Comparison of ENCODE assay signal across 18 mouse cellular contexts in the genomic region with DNA sequence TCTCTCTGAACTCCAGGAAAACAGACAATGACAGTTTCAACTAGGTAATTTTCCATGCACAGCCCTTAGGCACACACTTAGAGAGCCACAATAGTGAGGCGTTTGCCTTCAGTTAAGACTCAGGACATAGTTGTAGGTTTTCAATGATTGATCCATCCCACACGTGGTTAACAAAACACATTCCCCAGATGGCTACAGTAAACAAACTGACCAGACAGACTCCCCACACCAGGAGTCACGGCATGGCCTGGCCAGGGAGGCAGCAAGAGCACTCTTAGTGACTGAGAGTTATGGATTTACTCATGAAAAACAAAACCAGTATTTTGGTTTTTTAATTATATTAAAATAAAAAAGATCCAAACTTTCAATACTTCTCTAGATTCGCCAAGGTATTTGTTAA.
DNase-seq lines count a peak whose midpoint lies in the region; ATAC-seq and TF ChIP-seq lines count a peak whose summit lies in the region.
"Had no signal": no experiment of that assay in that cellular context is flagged by ENCODE, and none has a peak within 500 bp of the region (broad histone marks: within the 10 kb centered on the region; RNA-seq: fewer than 3 reads in every experiment).

No protein-coding gene starts in this region.

- WGBS in heart, embryonic 10.5 days: 31% methylated on average over 4 of the region's 4 CpGs
- WGBS in liver, adult 2 months: 30% methylated on average over 4 of the region's 4 CpGs
- WGBS in liver, embryonic 12.5 days (ENCODE audit: insufficient replicate concordance): 56% methylated on average over 4 of the region's 4 CpGs
- WGBS in midbrain, embryonic 13.5 days: 69% methylated on average over 4 of the region's 4 CpGs

- H3K27me3 ChIP-seq in heart, embryonic 10.5 days (ENCODE audit: insufficient read depth, poor library complexity, severe bottlenecking): no peaks in the 10 kb centered on the region
- no peaks in the 10 kb centered on the region for H3K27me3 ChIP-seq in liver, adult 2 months (ENCODE audit: control insufficient read depth, insufficient read depth, low read length)
- no peaks in the 10 kb centered on the region; the same call in 1 of the 2 replicates for H3K27me3 ChIP-seq in liver, embryonic 12.5 days (replicated peaks)
- H3K27me3 ChIP-seq in midbrain, embryonic 13.5 days: no peaks in the 10 kb centered on the region
- H3K27me3 ChIP-seq: forebrain, embryonic 15.5 days; heart, embryonic 12.5 days; hindbrain, embryonic 12.5 days had no signal

- TF ChIP-seq POLR2A in liver, adult 2 months (IDR thresholded peaks at IDR 0.05; ENCODE audit: extremely low read depth, insufficient read depth, low read length): no peak

- H3K4me1 ChIP-seq in heart, embryonic 10.5 days: peaks cover 38% of the 10 kb centered on the region
- peaks cover 18% of the 10 kb centered on the region for H3K4me1 ChIP-seq in liver, adult 2 months (ENCODE audit: control insufficient read depth, insufficient read depth, low read length)
- peaks cover 11% of the 10 kb centered on the region for H3K4me1 ChIP-seq in liver, embryonic 12.5 days
- H3K4me1 ChIP-seq in midbrain, embryonic 13.5 days (replicated peaks): no peaks in the 10 kb centered on the region
- H3K4me1 ChIP-seq: forebrain, embryonic 15.5 days; hindbrain, embryonic 12.5 days had no signal

- no peak for ATAC-seq in liver, embryonic 12.5 days
- ATAC-seq in midbrain, embryonic 13.5 days: no peak
- ATAC-seq: forebrain, embryonic 15.5 days; hindbrain, embryonic 16.5 days had no signal

- no peak for TF ChIP-seq CTCF in liver, adult 2 months (IDR thresholded peaks at IDR 0.05; ENCODE audit: low read depth, low read length)

- no peaks in the 10 kb centered on the region for H3K9me3 ChIP-seq in heart, embryonic 10.5 days
- no peaks in the 10 kb centered on the region for H3K9me3 ChIP-seq in liver, embryonic 12.5 days (replicated peaks)
- H3K9me3 ChIP-seq in midbrain, embryonic 13.5 days: 0 out of 2 replicates have a peak, but pooled peaks cover under 1% of the 10 kb centered on the region
- H3K9me3 ChIP-seq: forebrain, embryonic 15.5 days; hindbrain, embryonic 12.5 days had no signal

- H3K36me3 ChIP-seq in heart, embryonic 10.5 days: no peaks in the 10 kb centered on the region
- H3K36me3 ChIP-seq in liver, adult 2 months (ENCODE audit: control insufficient read depth, insufficient read depth, low read length): no peaks in the 10 kb centered on the region
- no peaks in the 10 kb centered on the region for H3K36me3 ChIP-seq in liver, embryonic 12.5 days
- H3K36me3 ChIP-seq in midbrain, embryonic 13.5 days: no peaks in the 10 kb centered on the region
- H3K36me3 ChIP-seq: embryonic facial prominence, embryonic 10.5 days; forebrain, embryonic 15.5 days; heart, embryonic 12.5 days; hindbrain, embryonic 12.5 days had no signal

- H3K79me2 ChIP-seq in liver, adult 2 months (ENCODE audit: control insufficient read depth, insufficient read depth, low read length): no peaks in the 10 kb centered on the region

- intact Hi-C loops in heart, postnatal 14 days (cut with DNase I): no loop called here

- DNase-seq in heart, embryonic 10.5 days (ENCODE audit: low spot score): peak; percentile 45
- no peak for DNase-seq in heart, postnatal 14 days
- DNase-seq in liver, adult 2 months (ENCODE audit: extremely low read depth, low read depth, low spot score): peak; percentile 71
- peak; percentile 28 for DNase-seq in NIH3T3 (ENCODE audit: low read depth)
- DNase-seq: adrenal gland, adult 8-10 months; adrenal gland, postnatal 36 days; cerebellum, adult 2 months; cerebellum, postnatal 10 days; gastrocnemius, postnatal 10 days; heart, adult 2 months; heart, postnatal 4 days had no signal

- H3K9ac ChIP-seq in liver, adult 2 months (ENCODE audit: low read depth, low read length): no peak overlapping the region
- H3K9ac ChIP-seq in liver, embryonic 12.5 days: no peak overlapping the region
- H3K9ac ChIP-seq in midbrain, embryonic 13.5 days (replicated peaks): no peak overlapping the region
- H3K9ac ChIP-seq: forebrain, embryonic 15.5 days; heart, embryonic 12.5 days; hindbrain, embryonic 12.5 days had no signal

- no peak overlapping the region for H3K4me2 ChIP-seq in liver, embryonic 12.5 days
- H3K4me2 ChIP-seq in midbrain, embryonic 13.5 days (replicated peaks): no peak overlapping the region
- H3K4me2 ChIP-seq: forebrain, embryonic 15.5 days; heart, embryonic 12.5 days; hindbrain, embryonic 12.5 days had no signal

- no peak overlapping the region for H3K4me3 ChIP-seq in heart, embryonic 10.5 days
- H3K4me3 ChIP-seq in liver, adult 2 months (ENCODE audit: insufficient read depth, low read depth, low read length): no peak overlapping the region
- no peak overlapping the region for H3K4me3 ChIP-seq in liver, embryonic 12.5 days
- H3K4me3 ChIP-seq in midbrain, embryonic 13.5 days (replicated peaks): no peak overlapping the region
- H3K4me3 ChIP-seq: embryonic facial prominence, embryonic 10.5 days; forebrain, embryonic 15.5 days; heart, adult 2 months; heart, embryonic 12.5 days; hindbrain, embryonic 12.5 days had no signal

- peak overlapping the region; percentile 36; the same call in 1 of the 2 replicates for H3K27ac ChIP-seq in heart, embryonic 10.5 days
- no peak overlapping the region for H3K27ac ChIP-seq in liver, adult 2 months (replicated peaks; ENCODE audit: insufficient read depth, low read depth, low read length)
- H3K27ac ChIP-seq in liver, embryonic 12.5 days: no peak overlapping the region
- no peak overlapping the region for H3K27ac ChIP-seq in midbrain, embryonic 13.5 days
- H3K27ac ChIP-seq: embryonic facial prominence, embryonic 10.5 days; forebrain, embryonic 15.5 days; heart, adult 2 months; hindbrain, embryonic 12.5 days had no signal

Comparison
In these comparisons a context has a peak if more than half of its experiments do, and no peak if none do; other contexts are left out.
1. DNase-seq: peak in heart, embryonic 10.5 days (single experiment), liver, adult 2 months (single experiment) and NIH3T3 (single experiment); none in heart, postnatal 14 days (0 of 2).